Mouse (Mus musculus) hindbrain, embryonic 14.5 days (tissue): ENCODE results near the gene Fbxl15. TPM values are rescaled to one million over a fixed set of nuclear protein-coding genes. Genes with fewer than 3 reads are reported as not detected.

ENCODE experiments used
- ATAC-seq: fragments of 200-750 bp; cut with Nextera tagmentation; 2 replicates; pipeline ENCODE4 v1.8.0; 2017; ENCODE audit warnings: moderate number of reproducible peaks, mild to moderate bottlenecking, moderate TSS enrichment, moderate library complexity; ENCODE audit not compliant: low FRiP score
- DNase-seq: peaks from one replicate; pipeline ENCODE4 v3.0.0-alpha.2; 2015; ENCODE audit warnings: low spot score
- H3K27ac ChIP-seq: fragments of 300-500 bp; sonication (generic); 2 replicates; pipeline ENCODE4 v1.5.1; 2014; ENCODE audit warnings: mild to moderate bottlenecking, moderate library complexity
- H3K27me3 ChIP-seq: fragments of 300-500 bp; sonication (generic); 2 replicates; pipeline ENCODE4 v1.6.1; 2014; ENCODE audit warnings: mild to moderate bottlenecking, low read length, mixed read lengths; ENCODE audit not compliant: control insufficient read depth, insufficient read depth
- H3K36me3 ChIP-seq: fragments of 300-500 bp; sonication (generic); replicated peaks from 2 replicates; pipeline ENCODE4 v1.6.1; 2014; ENCODE audit not compliant: control insufficient read depth, insufficient read depth
- H3K4me1 ChIP-seq: fragments of 300-500 bp; sonication (generic); replicated peaks from 2 replicates; pipeline ENCODE4 v1.6.1; 2014; ENCODE audit warnings: antibody characterized with exemption, low read length, mixed read lengths; ENCODE audit not compliant: control insufficient read depth, insufficient read depth
- H3K4me2 ChIP-seq: fragments of 300-500 bp; sonication (generic); replicated peaks from 2 replicates; pipeline ENCODE4 v1.6.1; 2014; ENCODE audit warnings: mild to moderate bottlenecking, moderate library complexity
- H3K4me3 ChIP-seq: fragments of 300-500 bp; sonication (generic); replicated peaks from 2 replicates; pipeline ENCODE4 v1.5.1; 2014; ENCODE audit warnings: mild to moderate bottlenecking, low read length
- H3K9ac ChIP-seq: fragments of 300-500 bp; sonication (generic); 2 replicates; pipeline ENCODE4 v1.6.1; 2014
- H3K9me3 ChIP-seq: fragments of 300-500 bp; sonication (generic); 2 replicates; pipeline ENCODE4 v1.6.1; 2016; ENCODE audit warnings: low read length; ENCODE audit not compliant: control insufficient read depth
- WGBS: fragments of 180-500 bp; shearing (Covaris S2); extraction: QIAGEN DNeasy Blood & Tissue Kit; methylation state at CpG from one replicate; pipeline ENCODE4 v1.1.7; 2014; 5-methylcytosine and 5-hydroxymethylcytosine counted together
- polyA plus RNA-seq: library from polyadenylated mRNA; unstranded; fragments of >200 nt; fragmentation: Nextera tagmentation; extraction: Ambion mirVana; gene quantifications from 2 replicates; pipeline ENCODE4 v1.2.1, GENCODE M21; 2014

Fbxl15 gene
- polyA plus RNA-seq, 1 experiment from 2014 or later, result 45.5 TPM

- peaks cover 11% of the 10 kb centered on the region for H3K36me3 ChIP-seq
- peaks cover 45% of the 10 kb centered on the region for H3K27me3 ChIP-seq
- ATAC-seq (no peak), DNase-seq (no peak)
- peaks cover 10% of the 10 kb centered on the region; the same call in 1 of the 2 replicates for H3K4me1 ChIP-seq
- no peaks in the 10 kb centered on the region for H3K9me3 ChIP-seq
- 79% methylated on average over 16 of the region's 16 CpGs for WGBS
- no peak overlapping the region for H3K4me2 ChIP-seq
- no peak overlapping the region for H3K4me3 ChIP-seq
- H3K9ac ChIP-seq, result no peak overlapping the region
- no peak overlapping the region for H3K27ac ChIP-seq
Measured at GRCm38 (mm10) chr19:46307781-46308180, 20.2 kb upstream of the Fbxl15 start.

GRCm38 (mm10) chr19:46308303-46308702, 19.7 kb upstream of the Fbxl15 start:
- ATAC-seq (no peak), DNase-seq (no peak)
- Histone ChIP-seq H3K4me1 (peaks cover 10% of the 10 kb centered on the region; the same call in 1 of the 2 replicates), H3K9me3 (no peaks in the 10 kb centered on the region), H3K4me3 (no peak overlapping the region), H3K9ac (no peak overlapping the region), H3K27me3 (peaks cover 45% of the 10 kb centered on the region), H3K4me2 (peak overlapping the region; percentile 69; the same call in 1 of the 2 replicates), H3K27ac (no peak overlapping the region), H3K36me3 (peaks cover 15% of the 10 kb centered on the region)
- 59% methylated on average over 16 of the region's 16 CpGs for WGBS

GRCm38 (mm10) chr19:46308706-46309435, 19.1 kb upstream of the Fbxl15 start:
- DNase-seq (peak; percentile 92), ATAC-seq (peak; percentile 36; the same call in 1 of the 2 replicates)
- Histone ChIP-seq H3K27ac (no peak overlapping the region), H3K4me3 (peak overlapping the region; percentile 32), H3K4me2 (peak overlapping the region; percentile 69), H3K27me3 (peaks cover 50% of the 10 kb centered on the region), H3K9ac (peak overlapping the region; percentile 48), H3K4me1 (peaks cover 10% of the 10 kb centered on the region; the same call in 1 of the 2 replicates), H3K9me3 (no peaks in the 10 kb centered on the region), H3K36me3 (peaks cover 21% of the 10 kb centered on the region)
- 2% methylated on average over 47 of the region's 47 CpGs for WGBS

GRCm38 (mm10) chr19:46309651-46310305, 18.2 kb upstream of the Fbxl15 start:
- no peak for ATAC-seq
- Histone ChIP-seq H3K9me3 (no peaks in the 10 kb centered on the region), H3K27ac (no peak overlapping the region), H3K9ac (no peak overlapping the region), H3K4me2 (no peak overlapping the region), H3K4me3 (no peak overlapping the region), H3K36me3 (peaks cover 26% of the 10 kb centered on the region), H3K4me1 (peaks cover 5% of the 10 kb centered on the region; the same call in 1 of the 2 replicates), H3K27me3 (peaks cover 53% of the 10 kb centered on the region)
- WGBS, result 81% methylated on average over 21 of the region's 21 CpGs
- no peak for DNase-seq

- Histone ChIP-seq H3K4me3 (no peak overlapping the region), H3K27me3 (peaks cover 53% of the 10 kb centered on the region), H3K4me2 (no peak overlapping the region), H3K9ac (no peak overlapping the region), H3K9me3 (no peaks in the 10 kb centered on the region), H3K4me1 (no peaks in the 10 kb centered on the region), H3K36me3 (peaks cover 26% of the 10 kb centered on the region), H3K27ac (no peak overlapping the region)
- WGBS, result 87% methylated on average over 12 of the region's 12 CpGs
- DNase-seq (no peak), ATAC-seq (no peak)
Measured at GRCm38 (mm10) chr19:46310312-46310865, 17.6 kb upstream of the Fbxl15 start.

- H3K27me3 ChIP-seq, result peaks cover 54% of the 10 kb centered on the region
- no peak overlapping the region for H3K4me2 ChIP-seq
- H3K9me3 ChIP-seq, result no peaks in the 10 kb centered on the region
- ATAC-seq (no peak), DNase-seq (no peak)
- no peak overlapping the region for H3K27ac ChIP-seq
- H3K4me3 ChIP-seq, result no peak overlapping the region
- 90% methylated on average over 9 of the region's 9 CpGs for WGBS
- H3K36me3 ChIP-seq, result peaks cover 26% of the 10 kb centered on the region
- H3K4me1 ChIP-seq, result peaks cover 7% of the 10 kb centered on the region
- no peak overlapping the region for H3K9ac ChIP-seq
Measured at GRCm38 (mm10) chr19:46311341-46311740, 16.6 kb upstream of the Fbxl15 start.

GRCm38 (mm10) chr19:46312566-46312965, 15.4 kb upstream of the Fbxl15 start:
- Histone ChIP-seq H3K9ac (no peak overlapping the region), H3K9me3 (no peaks in the 10 kb centered on the region), H3K4me3 (no peak overlapping the region), H3K27me3 (peaks cover 55% of the 10 kb centered on the region), H3K27ac (no peak overlapping the region), H3K36me3 (peaks cover 26% of the 10 kb centered on the region), H3K4me1 (peaks cover 18% of the 10 kb centered on the region), H3K4me2 (no peak overlapping the region)
- DNase-seq (no peak), ATAC-seq (no peak)
- 90% methylated on average over 21 of the region's 21 CpGs for WGBS

- ATAC-seq (no peak), DNase-seq (no peak)
- Histone ChIP-seq H3K9ac (no peak overlapping the region), H3K36me3 (peaks cover 26% of the 10 kb centered on the region), H3K27ac (no peak overlapping the region), H3K9me3 (no peaks in the 10 kb centered on the region), H3K27me3 (peaks cover 51% of the 10 kb centered on the region), H3K4me3 (no peak overlapping the region), H3K4me2 (no peak overlapping the region), H3K4me1 (peaks cover 23% of the 10 kb centered on the region)
- WGBS, result 89% methylated on average over 9 of the region's 9 CpGs
Measured at GRCm38 (mm10) chr19:46313116-46313515, 14.9 kb upstream of the Fbxl15 start.

GRCm38 (mm10) chr19:46313591-46313990, 14.4 kb upstream of the Fbxl15 start:
- 79% methylated on average over 6 of the region's 6 CpGs for WGBS
- peaks cover 28% of the 10 kb centered on the region for H3K4me1 ChIP-seq
- peaks cover 26% of the 10 kb centered on the region for H3K36me3 ChIP-seq
- no peak overlapping the region for H3K9ac ChIP-seq
- H3K27me3 ChIP-seq, result peaks cover 51% of the 10 kb centered on the region
- no peak overlapping the region for H3K4me3 ChIP-seq
- no peak for ATAC-seq
- no peak overlapping the region for H3K27ac ChIP-seq
- H3K9me3 ChIP-seq, result no peaks in the 10 kb centered on the region
- DNase-seq, result no peak
- H3K4me2 ChIP-seq, result no peak overlapping the region
